Mouse (Mus musculus): ENCODE data around the gene Spata16.

- TF ChIP-seq POLR2A (IDR thresholded peaks at IDR 0.05; ENCODE audit: extremely low read depth, insufficient read depth, low read length), result no peak
- TF ChIP-seq CTCF (IDR thresholded peaks at IDR 0.05; ENCODE audit: low read depth, low read length), result no peak
These were observed 237.3 kb downstream of the Spata16 start for GRCm38 (mm10) chr3:26874706-26875105.

All from liver, adult 2 months (tissue).